Comparison of ENCODE assay signal across 9 mouse cellular contexts in the genomic region with DNA sequence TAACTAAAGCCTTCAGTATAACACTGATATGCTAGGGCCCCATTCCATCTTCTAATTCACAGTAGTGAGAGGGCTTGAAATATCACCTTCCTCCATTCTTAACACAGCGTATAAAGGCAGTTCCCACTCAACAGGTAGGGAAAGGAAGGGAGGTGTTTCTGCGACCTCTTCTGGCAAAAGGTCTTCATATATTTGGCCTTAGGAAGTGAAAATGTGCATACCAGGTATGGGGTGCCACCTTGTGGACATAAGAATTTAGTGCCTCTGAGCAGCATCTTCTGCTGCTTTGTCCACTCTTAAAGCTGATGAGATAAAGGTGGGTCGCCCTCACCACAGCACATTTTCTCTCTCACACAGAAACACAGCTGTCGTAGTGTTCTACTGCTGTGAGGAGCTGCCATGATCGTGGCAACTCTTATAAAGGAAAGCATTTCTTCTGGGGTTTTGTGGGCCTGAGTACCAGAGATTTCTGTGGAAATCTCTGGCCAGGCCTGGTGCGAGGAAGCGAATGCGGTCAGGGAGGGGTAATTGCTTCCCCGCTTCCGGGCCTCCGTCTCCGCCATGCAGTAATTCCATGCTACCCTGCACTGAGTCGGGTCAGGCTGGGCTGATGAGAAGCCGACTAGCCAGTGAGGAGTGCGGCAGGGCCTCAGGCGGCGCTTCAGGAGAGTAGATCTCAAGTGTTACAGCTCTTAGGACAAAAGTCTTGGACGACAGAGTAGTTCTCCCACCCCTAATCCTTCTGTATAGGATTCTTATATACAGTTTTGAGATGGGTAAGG.
DNase-seq lines count a peak whose midpoint lies in the region; ATAC-seq and TF ChIP-seq lines count a peak whose summit lies in the region.
"Had no signal": no experiment of that assay in that cellular context is flagged by ENCODE, and none has a peak within 500 bp of the region (broad histone marks: within the 10 kb centered on the region; RNA-seq: fewer than 3 reads in every experiment).

No protein-coding gene starts in this region.

- H3K4me1 ChIP-seq in ES-E14 (ENCODE audit: control insufficient read depth in 2 of 2, insufficient read depth in 2 of 2, low read length in 2 of 2, poor library complexity in 1 of 2): peaks cover 0 to 4% of the 10 kb centered on the region in 2 experiments; a peak in 2 of 4 replicates
- H3K4me1 ChIP-seq in forebrain, embryonic 12.5 days: peaks cover 3% of the 10 kb centered on the region; the same call in 1 of the 2 replicates
- H3K4me1 ChIP-seq in lung, adult 2 months (ENCODE audit: control insufficient read depth, insufficient read depth, low read length): no peaks in the 10 kb centered on the region

- no peak overlapping the region for H3K27ac ChIP-seq in ES-E14 (ENCODE audit: insufficient read depth, low read depth, low read length, poor library complexity, severe bottlenecking)
- no peak overlapping the region for H3K27ac ChIP-seq in forebrain, embryonic 12.5 days
- H3K27ac ChIP-seq: macrophage had no signal

- H3K27me3 ChIP-seq in forebrain, embryonic 12.5 days: no peaks in the 10 kb centered on the region

- DNase-seq in ES-E14 (ENCODE audit: low read depth, low spot score): peak; percentile 84
- DNase-seq in c-Kit-positive CD71-negative TER-119-negative erythroid progenitor cells, embryonic 14.5 days (ENCODE audit: low read depth): peak; percentile 67
- peak; percentile 60 to 66 for DNase-seq in heart, postnatal 36 days
- DNase-seq in layer of hippocampus, adult 11-12 months (ENCODE audit: low spot score): peak; percentile 87
- peak; percentile 33 for DNase-seq in lung, adult 2 months
- peak; percentile 56 for DNase-seq in ovary, postnatal 14 days (ENCODE audit: low spot score)
- peak; percentile 90 for DNase-seq in thymus, postnatal 0 days (ENCODE audit: low spot score)

- no peak overlapping the region; the same call in 1 of the 2 replicates for H3K9ac ChIP-seq in ES-E14 (ENCODE audit: insufficient read depth, low read depth, low read length, poor library complexity, severe bottlenecking)
- no peak overlapping the region for H3K9ac ChIP-seq in forebrain, embryonic 12.5 days

- H3K9me3 ChIP-seq in ES-E14 (ENCODE audit: control insufficient read depth, insufficient read depth, low read depth, low read length): no peaks in the 10 kb centered on the region
- no peaks in the 10 kb centered on the region for H3K9me3 ChIP-seq in forebrain, embryonic 12.5 days

- ATAC-seq in forebrain, embryonic 12.5 days (ENCODE audit: low FRiP score): peak; percentile 78

- 43% methylated on average over 18 of the region's 18 CpGs for WGBS in forebrain, embryonic 12.5 days
- WGBS in lung, adult 2 months: 45% methylated on average over 18 of the region's 18 CpGs

- H3K4me3 ChIP-seq in ES-E14 (ENCODE audit: insufficient read depth in 1 of 2, low read depth in 1 of 2, low read length in 2 of 2, poor library complexity in 1 of 2, severe bottlenecking in 1 of 2): no peak overlapping the region
- H3K4me3 ChIP-seq in forebrain, embryonic 12.5 days (replicated peaks): no peak overlapping the region
- no peak overlapping the region for H3K4me3 ChIP-seq in lung, adult 2 months (replicated peaks; ENCODE audit: extremely low read depth, low read depth, low read length)

- in situ Hi-C loops in ES-E14 (cut with MboI; ENCODE audit: low sequenced_read_pairs in 2 of 2, unreplicated experiment in 2 of 2): loop anchor here in 1 of 2 experiments (25.0 kb wide), 1 partner anchor 430 kb away; no protein-coding TSS in a partner anchor

- intact Hi-C loops in heart, postnatal 36 days (cut with DNase I): loop anchor here (1.0 to 5.0 kb wide), 4 partner anchors 90 to 229 kb away; a partner anchor contains a TSS

- peak; percentile 31 for TF ChIP-seq CTCF in lung, adult 2 months (IDR thresholded peaks at IDR 0.05; ENCODE audit: insufficient read depth, low read length)

- H3K36me3 ChIP-seq in ES-E14 (ENCODE audit: control insufficient read depth, insufficient read depth, low read length, poor library complexity, severe bottlenecking): no peaks in the 10 kb centered on the region
- H3K36me3 ChIP-seq in forebrain, embryonic 12.5 days (replicated peaks): no peaks in the 10 kb centered on the region

- no peak for TF ChIP-seq POLR2A in lung, adult 2 months (IDR thresholded peaks at IDR 0.05; ENCODE audit: borderline replicate concordance, extremely low read depth, low read depth, low read length)

- no peak overlapping the region for H3K4me2 ChIP-seq in forebrain, embryonic 12.5 days

TF ChIP-seq in ES-E14, 5 proteins besides CTCF, POLR2A, EP300 and RAD21:
- TF ChIP-seq HCFC1 (IDR thresholded peaks at IDR 0.05; ENCODE audit: borderline replicate concordance, insufficient read depth, low read length) (no peak), ZC3H11A (IDR thresholded peaks at IDR 0.05; ENCODE audit: borderline replicate concordance, low read depth, low read length) (peak; percentile 100)
TF ChIP-seq in ES-E14: peak in this region for 1.

Comparison
In these comparisons a context has a peak if more than half of its experiments do, and no peak if none do; other contexts are left out.
1. DNase-seq: peak in every context shown above with its lines; median percentile 90 in thymus, postnatal 0 days; 87 in layer of hippocampus, adult 11-12 months; 84 in ES-E14; 67 in c-Kit-positive CD71-negative TER-119-negative erythroid progenitor cells, embryonic 14.5 days; 63 in heart, postnatal 36 days; 56 in ovary, postnatal 14 days; 33 in lung, adult 2 months.